Mouse (Mus musculus) brain, adult 2 months (tissue): Measurements from ENCODE around the gene Aftph.
"Not testable (repeated sequence)": the region's sequence is repeated elsewhere in the genome, so short reads cannot be mapped to it uniquely, and the experiment has no call there.

ENCODE experiments used
- DNase-seq: peaks from one replicate; pipeline ENCODE4 v3.0.0; 2011; ENCODE audit warnings: low read depth, low spot score

Aftph gene

DNA sequence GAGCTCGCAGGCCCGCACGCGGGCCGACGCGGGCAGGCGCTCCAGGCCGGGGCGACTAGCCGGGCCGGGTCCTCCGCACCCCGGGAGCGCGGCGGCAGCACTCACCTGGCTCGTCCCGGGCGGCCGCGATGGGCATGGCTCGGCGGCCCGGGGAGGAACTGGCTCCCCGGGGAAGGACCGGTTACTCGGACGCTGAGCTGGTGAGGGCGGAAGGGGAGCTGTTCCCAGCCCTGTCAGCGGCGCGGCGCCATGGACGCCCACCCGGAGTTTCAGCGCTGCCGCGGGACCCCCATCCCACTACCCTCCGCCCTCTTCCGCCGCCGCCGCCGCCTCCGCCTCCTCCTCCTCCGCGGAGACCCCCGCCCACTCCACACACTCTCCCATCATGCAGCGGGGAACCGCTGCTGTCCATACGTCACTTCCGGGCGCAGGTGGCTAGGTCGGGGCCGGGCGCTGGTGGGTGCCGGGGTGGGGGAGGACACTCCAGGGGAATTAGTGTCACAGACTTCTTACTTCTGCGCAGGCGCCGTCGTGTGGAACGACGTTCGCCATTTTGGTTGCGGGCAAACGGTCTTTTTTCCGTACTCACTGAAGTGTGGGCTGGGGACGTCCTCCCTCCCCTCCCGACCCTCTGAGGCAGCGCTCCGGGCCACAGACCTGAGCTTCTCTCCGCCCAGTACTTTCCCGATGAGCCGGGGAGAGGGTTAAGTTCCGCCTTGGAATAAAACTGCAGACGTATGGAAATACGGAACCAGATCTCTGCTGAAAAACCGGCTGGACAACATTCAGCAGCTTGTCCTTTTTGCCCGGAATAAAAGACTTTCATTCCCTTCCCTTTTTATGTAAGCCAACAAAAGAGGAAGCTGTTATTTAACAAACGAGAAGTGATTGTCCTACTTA, at the start of gene Aftph:
TSS of gene Aftph (minus strand) at position 389 of the 900 bp plus-strand sequence.
- DNase-seq, result peak; percentile 99

DNA sequence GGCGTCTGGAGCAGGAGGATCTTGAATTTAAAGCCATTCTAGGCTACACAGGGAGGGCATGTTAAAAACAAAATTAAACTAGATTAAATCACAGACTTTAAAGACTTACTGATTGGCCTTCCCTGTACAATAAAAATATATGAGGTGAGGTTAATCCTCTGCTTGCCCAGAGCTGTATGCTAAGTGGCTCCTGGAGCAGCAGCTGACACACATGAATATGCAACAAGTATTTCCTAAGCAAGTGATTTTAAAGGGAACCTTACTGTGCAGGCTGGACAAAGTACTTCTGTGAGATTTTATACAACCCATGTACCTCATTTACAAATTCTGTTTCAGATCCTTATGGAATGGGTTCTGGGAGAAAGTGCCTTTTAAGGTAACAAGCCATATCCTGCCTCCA, 47.6 kb upstream of the Aftph start:
- no peak for DNase-seq

DNA sequence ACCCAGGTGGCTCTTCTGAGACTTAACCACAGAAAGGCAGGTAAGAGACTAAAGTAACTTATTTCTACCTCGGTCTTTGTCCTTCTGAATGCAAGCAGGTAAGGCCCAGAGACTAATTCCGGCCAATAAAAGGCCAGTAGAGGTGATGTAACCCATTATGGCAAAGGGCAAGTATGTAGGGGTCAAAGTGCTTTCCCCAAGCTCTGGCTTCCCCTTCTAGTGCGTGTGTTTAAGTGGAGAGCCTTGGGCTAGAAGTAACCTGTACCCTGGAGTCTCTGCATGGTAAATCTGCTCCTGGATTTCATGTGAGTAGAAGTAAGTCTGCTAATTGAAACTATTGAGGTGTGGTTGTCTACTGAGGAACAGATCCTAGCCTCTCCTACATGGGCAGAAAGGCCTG, 46.7 kb upstream of the Aftph start:
- DNase-seq, result no peak

DNA sequence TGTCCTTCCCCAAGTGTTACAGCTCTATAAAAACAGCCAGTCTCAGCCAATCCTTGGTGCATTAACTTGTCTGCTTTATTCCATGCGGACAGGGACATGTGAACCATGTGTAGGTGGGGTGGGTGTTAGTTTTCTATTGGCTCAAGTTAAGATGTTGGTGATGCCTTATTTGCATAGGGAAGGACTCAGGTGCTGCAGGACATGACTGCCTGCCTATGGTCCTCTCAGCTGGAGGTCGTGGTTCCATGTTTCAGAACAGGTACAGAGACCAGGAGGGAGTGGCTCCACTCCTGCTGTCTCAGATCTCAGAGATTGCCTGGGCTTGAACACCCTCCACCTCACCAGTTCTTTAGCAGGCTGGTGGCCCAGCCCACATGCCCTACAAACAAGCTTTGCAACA, 44.8 kb upstream of the Aftph start:
- DNase-seq, result no peak

DNA sequence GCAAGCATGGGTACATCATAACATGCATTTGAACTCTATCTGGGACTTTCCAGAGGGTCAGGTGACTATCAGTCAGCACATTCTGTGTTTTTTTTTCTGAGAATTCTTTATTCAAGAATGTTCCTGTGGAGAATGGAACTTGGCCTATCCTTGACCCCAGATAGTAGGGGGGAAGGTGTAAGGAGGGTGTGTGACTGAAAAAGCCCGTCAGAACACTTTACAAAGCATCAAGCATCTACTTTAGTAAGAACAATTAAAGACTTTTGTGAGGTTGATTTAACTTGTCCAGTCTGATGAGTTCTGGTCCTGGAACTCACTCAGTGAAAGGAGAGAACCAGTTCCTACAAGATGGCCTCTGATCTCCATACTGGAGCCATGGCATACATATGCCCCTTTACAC, 43.8 kb upstream of the Aftph start:
- DNase-seq, result no peak

DNA sequence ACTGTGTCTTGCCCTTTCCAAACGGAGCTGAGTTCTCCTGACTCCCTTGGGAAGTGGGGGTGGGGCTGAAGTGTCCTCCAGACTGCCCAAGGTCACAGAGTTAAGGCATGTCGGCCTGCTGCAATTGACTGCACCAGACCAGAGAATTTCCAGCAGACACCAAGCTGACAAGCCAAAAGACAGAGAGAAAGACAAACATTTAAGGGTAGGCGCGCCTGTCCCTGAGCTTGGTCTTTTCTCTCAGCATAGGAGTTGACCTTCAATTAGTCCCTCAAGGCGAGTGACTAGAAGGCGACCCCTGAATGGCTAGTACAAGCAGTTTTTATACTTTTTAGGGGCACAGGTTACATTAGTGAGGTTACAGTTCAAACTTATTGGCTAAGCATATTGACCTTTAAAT, 43.4 kb upstream of the Aftph start:
- DNase-seq, result no peak

DNA sequence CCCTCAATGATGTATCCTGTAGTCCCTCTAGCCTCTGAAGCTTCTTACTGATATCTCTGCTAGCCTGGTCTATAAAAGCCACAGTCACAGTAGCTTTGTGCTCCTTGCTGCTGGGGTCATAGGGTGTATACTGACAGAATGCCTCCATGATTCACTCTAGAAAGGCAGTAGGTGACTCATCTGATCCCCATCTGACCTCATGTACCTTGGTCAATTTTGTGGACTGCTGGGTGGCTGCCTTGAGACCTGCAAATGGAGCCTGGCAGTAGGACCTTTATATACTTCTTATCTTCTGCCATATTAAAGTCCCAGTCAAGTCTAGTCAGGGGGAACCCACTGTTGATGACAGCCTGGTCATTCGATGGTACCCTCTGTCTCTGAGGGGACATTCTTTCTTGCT, 42.1 kb upstream of the Aftph start:
- DNase-seq, result no peak

DNA sequence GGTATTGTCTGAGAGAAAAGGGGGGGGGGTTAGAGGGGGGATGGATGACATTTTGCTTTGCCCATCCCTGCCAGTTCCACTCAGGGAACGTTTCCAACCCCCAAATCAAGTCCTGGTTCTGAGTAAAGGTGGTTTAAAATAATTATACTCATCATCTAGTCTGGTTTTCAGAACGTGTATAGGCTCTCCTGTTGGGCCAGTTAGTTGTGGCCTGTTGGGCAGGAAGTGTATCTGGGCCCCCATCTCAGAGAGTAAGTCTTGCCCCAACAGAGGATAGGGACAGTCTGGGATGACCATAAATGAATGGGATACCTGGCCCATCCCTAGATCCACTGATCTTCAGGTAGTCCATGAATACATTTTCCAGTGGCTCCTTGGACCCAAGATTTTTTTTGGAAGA, 41.2 kb upstream of the Aftph start:
- no peak for DNase-seq

DNA sequence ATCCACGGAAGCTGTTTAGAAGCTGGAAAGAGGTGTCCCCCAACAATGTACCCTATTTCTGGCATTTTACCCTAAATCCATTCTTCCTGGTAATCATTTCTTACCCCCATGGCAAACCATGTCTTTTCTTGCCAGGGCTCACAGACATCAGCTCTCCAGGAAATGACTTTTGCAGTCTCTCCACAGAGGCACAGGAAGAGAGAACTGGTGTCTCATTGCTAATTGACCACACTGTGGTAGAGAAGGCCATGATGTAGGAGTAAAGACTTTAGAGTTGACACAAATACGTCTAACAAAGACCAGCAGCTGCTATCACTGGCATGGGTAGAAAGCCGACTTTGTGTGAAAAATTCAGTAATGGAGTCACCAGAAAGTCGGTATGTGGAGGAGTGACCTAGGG, 38.9 kb upstream of the Aftph start:
- DNase-seq, result no peak

DNA sequence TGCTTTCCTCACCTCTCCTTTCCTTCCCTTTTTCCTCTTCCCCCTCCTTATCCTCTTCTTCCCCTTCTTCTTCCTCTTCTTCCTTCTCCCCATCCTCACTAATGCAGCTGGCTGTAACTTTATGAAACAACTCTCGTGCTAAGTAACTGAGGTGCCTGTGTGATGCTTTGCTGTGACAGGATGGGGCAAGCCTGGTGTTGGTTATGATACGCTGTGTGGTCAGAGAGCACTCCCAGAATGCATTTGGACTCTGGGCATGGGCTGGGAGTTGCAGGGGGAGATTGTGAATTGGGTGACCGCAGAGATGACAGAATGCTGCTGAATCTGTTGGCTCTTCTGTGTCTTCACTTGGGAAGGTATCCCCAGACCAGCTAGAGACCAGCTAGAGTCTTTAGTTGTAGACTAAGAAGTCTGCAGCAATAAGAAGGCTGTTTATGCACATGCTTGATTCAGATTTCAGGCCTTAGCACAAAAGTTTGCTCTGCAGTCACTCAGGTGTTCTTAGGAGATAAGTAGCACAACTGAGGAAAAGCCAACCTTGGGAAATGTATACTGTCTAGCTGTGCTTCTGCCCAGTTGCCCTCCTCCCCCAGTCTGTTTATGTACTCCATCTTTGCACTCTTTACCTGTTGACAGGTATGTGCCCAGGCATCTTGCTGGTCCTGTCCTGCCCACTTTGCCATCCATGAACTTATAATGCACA, 37.6 kb upstream of the Aftph start:
- no peak for DNase-seq

DNA sequence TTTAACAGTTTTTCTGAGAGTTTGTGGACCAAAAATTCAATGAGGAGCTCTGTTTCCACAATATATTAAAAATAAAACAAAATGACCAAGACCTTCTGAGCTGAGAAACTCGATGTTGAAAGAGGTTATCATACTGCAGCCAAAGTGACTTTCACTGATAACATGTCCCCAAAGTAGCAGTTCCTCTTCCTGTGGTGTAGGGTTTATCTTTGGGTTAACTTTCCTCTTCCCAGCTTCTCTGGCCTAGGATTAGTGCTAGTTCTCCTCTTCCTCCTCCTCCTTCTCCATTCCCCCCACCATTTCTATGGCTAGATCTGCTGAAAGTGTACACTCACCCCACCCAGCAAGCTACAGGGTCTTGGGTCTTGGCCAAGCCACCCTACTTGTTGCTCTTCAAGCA, 36.9 kb upstream of the Aftph start:
- no peak for DNase-seq

DNA sequence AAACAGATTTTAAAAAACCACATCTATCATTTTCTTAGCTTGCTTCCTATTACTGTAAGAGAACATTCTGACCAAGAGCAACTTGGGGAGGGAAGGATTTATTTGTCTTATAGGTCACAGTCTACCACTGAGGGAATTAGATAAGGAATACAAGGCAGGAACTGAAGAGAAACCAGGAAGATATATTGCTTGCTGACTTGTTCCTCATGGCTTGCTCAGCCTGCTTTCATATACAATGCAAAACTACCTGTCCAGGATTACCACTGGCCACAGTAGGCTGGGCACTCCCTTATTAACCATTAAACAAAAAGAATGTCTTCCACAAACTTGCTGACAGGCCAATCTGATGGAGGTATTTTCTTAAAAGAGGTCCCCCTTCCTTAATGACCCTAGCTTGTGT, 35.3 kb upstream of the Aftph start:
- DNase-seq, result no peak

DNA sequence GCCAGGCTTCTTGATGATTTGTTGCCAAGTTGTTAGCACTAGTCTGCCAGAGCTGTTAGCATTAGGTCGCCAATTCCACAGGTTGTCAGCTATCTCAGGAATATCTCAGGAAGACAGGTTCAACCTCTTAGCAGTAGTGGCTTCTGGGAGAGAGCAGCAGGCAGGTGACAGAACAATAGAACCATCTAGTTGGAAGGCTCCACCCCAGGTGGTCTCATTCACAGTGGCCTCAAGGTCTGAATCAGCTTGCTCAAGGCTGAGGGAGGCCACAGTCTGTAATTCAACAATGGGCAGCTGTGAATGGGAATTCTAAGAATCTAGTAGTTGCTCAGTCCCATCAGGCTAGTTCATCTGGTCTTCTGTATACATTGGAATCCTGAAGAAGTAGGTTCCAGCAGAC, 31.3 kb upstream of the Aftph start:
- no peak for DNase-seq

DNA sequence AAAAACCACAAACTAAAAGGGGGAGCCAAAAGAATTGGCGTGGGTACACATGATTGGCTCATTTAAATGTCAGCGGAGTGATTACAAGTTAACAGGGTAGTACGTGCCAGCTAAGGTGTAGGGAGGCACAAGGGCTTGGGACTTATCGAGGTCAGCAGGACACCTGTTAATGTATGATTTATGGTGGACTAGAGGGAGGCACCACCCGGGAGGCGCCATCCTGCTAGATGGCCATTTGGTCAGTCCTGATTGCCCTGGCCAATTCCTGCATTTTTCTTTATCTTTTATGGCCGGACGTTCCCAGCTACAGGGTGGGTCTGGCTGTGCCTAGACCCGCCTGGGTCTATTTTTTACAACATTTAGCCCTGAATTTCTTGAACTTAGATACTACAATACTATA, 30.4 kb upstream of the Aftph start:
- DNase-seq, result not testable (repeated sequence)

DNA sequence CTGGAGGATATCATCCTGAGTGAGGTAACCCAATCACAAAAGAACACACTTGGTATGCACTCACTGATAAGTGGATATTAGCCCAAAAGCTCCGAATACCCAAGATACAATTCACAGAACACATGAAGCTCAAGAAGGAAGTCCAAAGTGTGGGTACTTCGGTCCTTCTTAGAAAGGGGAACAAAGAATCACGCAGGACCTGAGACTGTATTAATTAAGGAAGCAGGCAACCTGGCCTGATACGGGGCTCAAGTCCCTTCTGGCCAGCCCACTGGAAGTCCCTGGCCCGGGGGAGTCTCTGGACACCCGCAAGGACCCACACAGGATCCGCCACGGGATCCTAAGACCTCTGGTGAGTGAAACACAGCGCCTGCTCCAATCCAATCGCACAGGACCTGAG, 20.6 kb upstream of the Aftph start:
- not testable (repeated sequence) for DNase-seq

DNA sequence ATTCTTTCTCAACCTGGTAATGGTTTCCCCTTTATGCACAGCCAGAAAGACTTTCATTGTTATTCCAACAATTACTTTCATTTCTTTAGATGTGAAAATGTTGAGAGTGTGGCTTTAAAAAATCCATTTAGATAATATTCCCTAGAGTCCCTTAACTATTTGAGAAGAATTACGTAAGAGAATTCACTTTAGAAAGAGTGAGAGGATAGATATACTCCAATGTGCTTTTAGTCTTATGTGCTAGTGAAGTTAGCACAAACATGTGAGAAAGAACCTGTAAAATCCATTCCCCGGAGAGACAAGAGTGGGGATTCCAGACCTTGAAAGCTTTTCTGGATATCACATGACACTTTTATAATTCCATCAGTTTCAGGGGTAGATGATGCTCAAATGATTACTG, 9.2 kb upstream of the Aftph start:
- DNase-seq, result no peak

DNA sequence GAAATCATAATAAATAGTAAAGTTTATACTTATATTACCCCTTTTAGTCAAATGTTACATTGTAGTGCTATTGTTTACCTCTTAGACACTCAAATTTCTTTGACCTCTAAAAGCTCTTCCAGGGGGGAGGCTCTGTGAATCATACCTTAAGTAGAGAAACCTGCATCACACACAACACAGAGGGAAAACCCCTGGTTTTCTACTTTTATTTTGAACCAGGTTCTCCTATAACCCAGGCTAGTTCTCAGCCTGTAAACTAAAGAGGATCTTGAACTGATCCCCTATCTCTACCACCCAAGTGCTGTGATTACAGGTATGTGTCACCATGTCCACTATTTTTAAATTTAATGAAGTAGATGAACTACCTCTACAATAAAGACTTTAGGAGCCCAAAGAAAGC, 2.0 kb upstream of the Aftph start:
- no peak for DNase-seq

DNA sequence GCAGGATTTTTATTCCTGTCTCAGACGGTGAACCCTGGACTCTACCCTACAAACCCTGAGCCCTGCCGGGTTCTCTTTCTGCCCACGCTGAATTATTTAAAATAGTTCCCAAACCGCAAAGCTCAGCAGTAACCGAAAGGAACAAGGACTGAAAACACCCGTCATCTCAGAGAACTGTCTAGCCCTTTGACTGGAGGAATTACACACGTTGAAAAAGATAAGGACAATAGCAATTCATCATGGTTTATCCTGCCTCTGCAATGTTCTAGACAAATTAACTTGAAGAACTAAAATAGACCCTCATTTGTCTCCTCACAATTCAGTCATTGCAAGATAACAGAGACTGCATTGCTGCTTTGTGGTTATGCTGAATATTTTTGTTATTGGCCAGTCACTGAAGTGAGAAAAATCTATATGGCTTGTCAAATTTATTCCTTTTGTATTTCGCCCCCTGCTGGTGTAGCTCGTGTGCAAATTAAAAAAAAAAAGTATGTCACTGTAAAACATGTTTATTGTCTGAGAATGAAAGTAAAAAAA, 1.0 kb upstream of the Aftph start:
- peak; percentile 87 for DNase-seq

DNA sequence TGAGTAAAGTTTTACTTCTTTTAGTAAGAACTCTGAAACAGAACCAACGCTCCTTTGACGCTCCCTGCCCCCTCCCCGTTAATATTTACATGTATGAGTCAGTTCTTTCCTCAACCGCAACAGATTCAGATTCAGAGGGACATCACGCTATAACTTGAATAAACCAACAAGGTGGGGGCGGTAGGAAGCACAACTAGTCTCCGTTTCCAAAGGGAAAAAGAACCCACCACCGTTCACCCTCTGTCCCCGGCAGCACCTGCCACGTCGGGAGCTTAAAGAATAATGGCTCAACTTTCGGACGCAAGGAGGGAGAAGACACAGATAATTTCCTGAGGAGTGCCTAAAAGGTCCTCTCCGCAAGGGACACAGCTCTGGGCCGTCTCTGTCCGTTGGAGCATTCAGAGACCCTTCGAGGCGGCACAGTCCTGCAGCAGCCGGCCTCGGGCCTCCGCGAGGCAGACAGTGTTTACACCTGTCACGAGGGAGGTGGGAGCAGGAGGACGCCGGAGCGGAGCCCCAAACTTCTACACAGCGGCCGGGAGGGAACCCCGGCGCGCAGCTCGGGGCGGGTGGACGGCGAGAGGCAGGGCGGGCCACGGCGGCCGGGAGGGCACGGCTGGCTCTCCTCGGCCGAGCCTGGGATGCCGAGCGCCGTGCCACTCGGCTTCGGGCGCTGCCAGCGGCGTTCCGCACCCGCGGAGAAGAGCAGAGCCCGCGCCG, 748 bp downstream of the Aftph start:
- peak; percentile 46 for DNase-seq

DNA sequence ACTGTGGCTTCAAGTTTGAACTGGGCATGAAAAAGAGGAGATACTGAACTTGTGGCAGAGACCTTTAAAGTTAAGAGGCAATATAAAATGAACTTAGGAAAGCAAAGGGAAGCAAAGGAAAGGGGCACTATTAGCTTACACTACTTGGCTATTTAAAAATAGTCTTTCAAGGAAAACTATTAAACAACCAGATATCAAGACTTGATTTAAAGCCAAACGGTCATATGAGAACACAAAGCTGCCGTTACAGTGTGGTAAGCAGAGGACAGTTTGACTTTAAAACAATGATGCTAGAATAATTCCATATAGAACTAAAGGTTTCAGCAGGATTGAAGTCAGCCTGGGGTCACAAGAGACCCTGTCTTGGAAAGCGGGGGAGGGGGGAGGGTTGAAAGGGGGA, 7.3 kb downstream of the Aftph start:
- no peak for DNase-seq

DNA sequence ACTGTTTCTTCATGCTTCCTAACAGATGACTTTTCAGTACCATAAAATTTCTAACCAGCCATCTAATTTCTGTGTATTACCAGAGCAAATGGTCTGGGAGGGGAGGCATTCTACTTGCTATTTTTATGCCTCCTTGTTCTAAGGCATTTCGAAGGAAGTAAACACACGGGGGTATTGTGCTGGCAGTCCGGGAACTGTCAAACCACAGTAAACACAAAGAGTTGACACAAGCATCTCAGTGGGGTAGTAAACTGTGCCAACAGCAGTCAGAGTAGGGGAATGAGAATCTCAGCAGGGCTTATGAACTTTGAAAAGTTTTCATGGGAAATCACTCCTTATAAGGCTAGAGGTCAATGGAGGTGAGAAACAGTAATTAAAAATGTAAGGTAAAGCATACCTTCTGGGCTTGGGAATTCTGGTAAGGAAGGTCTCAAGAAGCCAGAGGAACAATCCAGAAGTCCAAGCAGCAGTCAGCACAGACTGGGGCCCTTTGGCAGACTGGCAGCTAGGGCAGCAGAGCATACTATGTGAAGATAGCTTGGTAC, 7.8 kb downstream of the Aftph start:
- peak; percentile 14 for DNase-seq

DNA sequence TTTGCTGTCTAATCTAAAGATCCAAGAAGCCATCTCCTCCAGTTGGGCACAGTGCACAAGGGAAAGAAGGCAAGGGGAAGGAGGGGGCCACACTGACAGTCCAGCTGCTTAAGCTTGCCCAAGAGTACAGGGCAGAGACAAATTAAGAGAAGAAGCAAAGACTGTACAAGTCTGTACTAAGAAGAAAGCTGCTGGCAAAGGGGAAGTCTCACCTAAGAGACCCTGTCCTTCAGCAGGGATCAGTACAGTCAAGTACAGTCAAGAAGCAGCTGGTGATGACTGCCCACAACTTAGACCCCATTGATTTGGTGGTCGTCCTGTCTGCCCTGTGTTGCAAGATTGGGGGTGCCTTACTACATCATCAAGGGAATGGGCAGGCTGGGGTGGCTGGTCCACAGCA, 12.0 kb downstream of the Aftph start:
- no peak for DNase-seq
